Mouse (Mus musculus) cortical plate, adult 2 months (tissue): ENCODE measurements around the gene Tmem17.

Source experiments
- CTCF ChIP-seq: fragments of 200-500 bp; IDR thresholded peaks from 2 replicates; pipeline ENCODE4 v1.5.1; 2011; ENCODE audit warnings: mild to moderate bottlenecking, control low read depth, low read length; ENCODE audit not compliant: insufficient read depth; ENCODE audit errors: extremely low read depth
- POLR2A ChIP-seq: fragments of 200-500 bp; IDR thresholded peaks from 2 replicates; pipeline ENCODE4 v1.6.1; 2011; ENCODE audit warnings: mild to moderate bottlenecking, low read length, control low read depth; ENCODE audit not compliant: insufficient read depth; ENCODE audit errors: extremely low read depth

DNA sequence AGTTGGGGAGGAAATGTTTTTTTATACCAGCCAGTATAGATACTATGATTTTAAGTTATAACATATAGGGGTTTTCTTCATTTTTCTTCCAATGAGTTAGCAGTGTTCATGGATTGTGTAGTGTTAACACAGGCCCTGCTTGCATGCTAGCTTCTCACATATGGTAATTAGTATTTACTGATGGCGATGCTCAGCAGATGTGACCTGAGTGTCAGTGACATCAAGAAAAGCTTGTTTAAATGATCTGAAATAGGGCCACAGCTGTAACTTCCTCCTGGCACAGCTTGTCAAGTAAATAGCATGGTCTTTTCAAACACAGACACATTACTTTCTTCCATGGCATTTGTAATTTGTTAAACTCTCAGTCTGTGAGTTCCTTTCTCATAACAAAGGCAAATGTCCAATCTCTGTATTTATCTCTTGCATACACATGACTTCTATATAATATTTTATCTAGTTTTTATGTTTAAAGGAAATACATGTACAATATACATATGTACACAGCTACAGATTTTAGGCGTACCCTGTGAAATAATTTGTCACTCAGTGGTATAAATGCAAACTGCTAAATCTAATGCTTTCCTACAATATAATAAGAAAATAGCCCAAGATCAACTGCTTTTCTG, 18.1 kb upstream of the Tmem17 start:
- TF ChIP-seq POLR2A (no peak), CTCF (no peak)
